Mouse (Mus musculus) liver, adult 2 months (tissue): ENCODE measurements around the gene Paxip1. TPM values are rescaled to one million over a fixed set of nuclear protein-coding genes. Genes with fewer than 3 reads are reported as not detected.

ENCODE experiments used
- DNase-seq: peaks from one replicate; pipeline ENCODE4 v3.0.0-alpha.2; 2011; ENCODE audit warnings: low read depth, low spot score; ENCODE audit errors: extremely low read depth
- H3K27ac ChIP-seq: fragments of 200-500 bp; replicated peaks from 2 replicates; pipeline ENCODE4 v1.5.1; 2012; ENCODE audit warnings: low read depth, mild to moderate bottlenecking, control low read depth, inconsistent platforms, low read length; ENCODE audit not compliant: insufficient read depth
- H3K27me3 ChIP-seq: fragments of 200-500 bp; 2 replicates; pipeline ENCODE4 v1.6.1; 2012; ENCODE audit warnings: mild to moderate bottlenecking, moderate library complexity, low read length, inconsistent platforms; ENCODE audit not compliant: control insufficient read depth, insufficient read depth
- H3K36me3 ChIP-seq: fragments of 200-500 bp; 2 replicates; pipeline ENCODE4 v1.6.1; 2012; ENCODE audit warnings: low read length, inconsistent platforms; ENCODE audit not compliant: control insufficient read depth, insufficient read depth
- H3K4me1 ChIP-seq: fragments of 200-500 bp; 2 replicates; pipeline ENCODE4 v1.6.1; 2011; ENCODE audit warnings: low read length; ENCODE audit not compliant: control insufficient read depth, insufficient read depth
- H3K4me3 ChIP-seq: fragments of 200-500 bp; 2 replicates; pipeline ENCODE4 v1.5.1; 2011; ENCODE audit warnings: low read depth, mild to moderate bottlenecking, control low read depth, low read length, moderate library complexity; ENCODE audit not compliant: insufficient read depth
- H3K79me2 ChIP-seq: fragments of 200-500 bp; 2 replicates; pipeline ENCODE4 v1.6.1; 2012; ENCODE audit warnings: inconsistent platforms, mild to moderate bottlenecking, low read length, moderate library complexity; ENCODE audit not compliant: control insufficient read depth, insufficient read depth
- H3K9ac ChIP-seq: fragments of 200-500 bp; 2 replicates; pipeline ENCODE4 v1.6.1; 2012; ENCODE audit warnings: low read depth, mild to moderate bottlenecking, control low read depth, inconsistent platforms, low read length
- CTCF ChIP-seq: fragments of 200-500 bp; IDR thresholded peaks from 2 replicates; pipeline ENCODE4 v1.5.1; 2011; ENCODE audit warnings: low read depth, low read length, control low read depth
- POLR2A ChIP-seq: fragments of 200-500 bp; IDR thresholded peaks from 2 replicates; pipeline ENCODE4 v1.6.1; 2011; ENCODE audit warnings: low read length, control low read depth; ENCODE audit not compliant: insufficient read depth; ENCODE audit errors: extremely low read depth
- WGBS: fragments of 180-500 bp; shearing (Covaris S2); methylation state at CpG from one replicate; pipeline ENCODE4 v1.1.7; 2018; 5-methylcytosine and 5-hydroxymethylcytosine counted together
- polyA plus RNA-seq: library from polyadenylated mRNA; depleted of rRNA; stranded (reverse); fragments of >200 nt; gene quantifications from 2 replicates; pipeline ENCODE4 v1.2.3, GENCODE M21; 2012
- total RNA-seq: library from RNA; depleted of rRNA; stranded (reverse); fragments of >200 nt; gene quantifications from 2 replicates; pipeline ENCODE4 v1.2.3, GENCODE M21; 2014

The Paxip1 gene
- total and polyA plus RNA-seq, 2 experiments: 8.0 to 12.4 TPM

- Histone ChIP-seq H3K36me3 (peaks cover 12% of the 10 kb centered on the region; the same call in 1 of the 2 replicates), H3K4me3 (peak overlapping the region; percentile 80), H3K27me3 (no peaks in the 10 kb centered on the region), H3K4me1 (peaks cover 7% of the 10 kb centered on the region), H3K9ac (peak overlapping the region; percentile 91), H3K79me2 (peaks cover 2% of the 10 kb centered on the region; the same call in 1 of the 2 replicates), H3K27ac (peak overlapping the region; percentile 94)
- no peak for TF ChIP-seq POLR2A
- no peak for TF ChIP-seq CTCF
- no peak for DNase-seq
- WGBS: under 1% methylated on average over 45 of the region's 47 CpGs
These were observed 592 bp downstream of the Paxip1 start for GRCm38 (mm10) chr5:27790910-27791288.

GRCm38 (mm10) chr5:27790086-27790909 lies 1.2 kb downstream of the Paxip1 start:
- Histone ChIP-seq H3K79me2 (peaks cover 2% of the 10 kb centered on the region; the same call in 1 of the 2 replicates), H3K9ac (peak overlapping the region; percentile 91), H3K27ac (no peak overlapping the region), H3K27me3 (no peaks in the 10 kb centered on the region), H3K4me1 (peaks cover 7% of the 10 kb centered on the region), H3K4me3 (peak overlapping the region; percentile 80), H3K36me3 (peaks cover 18% of the 10 kb centered on the region)
- 15% methylated on average over 21 of the region's 21 CpGs for WGBS
- peak; percentile 34 for DNase-seq
- TF ChIP-seq CTCF (no peak), POLR2A (no peak)

GRCm38 (mm10) chr5:27789586-27789985 lies 1.9 kb downstream of the Paxip1 start:
- TF ChIP-seq POLR2A (no peak), CTCF (no peak)
- Histone ChIP-seq H3K27me3 (no peaks in the 10 kb centered on the region), H3K4me3 (no peak overlapping the region), H3K36me3 (peaks cover 24% of the 10 kb centered on the region), H3K79me2 (peaks cover 2% of the 10 kb centered on the region; the same call in 1 of the 2 replicates), H3K9ac (no peak overlapping the region), H3K4me1 (peaks cover 7% of the 10 kb centered on the region), H3K27ac (no peak overlapping the region)
- DNase-seq: no peak
- 78% methylated on average over 10 of the region's 10 CpGs for WGBS

GRCm38 (mm10) chr5:27783381-27783780 lies 8.1 kb downstream of the Paxip1 start:
- Histone ChIP-seq H3K9ac (no peak overlapping the region), H3K27me3 (no peaks in the 10 kb centered on the region), H3K4me1 (no peaks in the 10 kb centered on the region), H3K79me2 (no peaks in the 10 kb centered on the region), H3K36me3 (peaks cover 48% of the 10 kb centered on the region), H3K4me3 (no peak overlapping the region), H3K27ac (no peak overlapping the region)
- no peak for DNase-seq
- TF ChIP-seq POLR2A (no peak), CTCF (no peak)
- WGBS: 96% methylated on average over 9 of the region's 9 CpGs

GRCm38 (mm10) chr5:27767948-27768347 lies 23.5 kb downstream of the Paxip1 start:
- Histone ChIP-seq H3K9ac (no peak overlapping the region), H3K4me1 (no peaks in the 10 kb centered on the region), H3K79me2 (no peaks in the 10 kb centered on the region; the same call in 1 of the 2 replicates), H3K27me3 (no peaks in the 10 kb centered on the region), H3K27ac (no peak overlapping the region), H3K4me3 (no peak overlapping the region), H3K36me3 (peaks cover 38% of the 10 kb centered on the region)
- DNase-seq: no peak
- WGBS: 84% methylated on average over 5 of the region's 5 CpGs
- no peak for TF ChIP-seq CTCF
- no peak for TF ChIP-seq POLR2A

- H3K27ac ChIP-seq: no peak overlapping the region
- WGBS: 88% methylated on average over 4 of the region's 4 CpGs
- no peak overlapping the region for H3K4me3 ChIP-seq
- H3K27me3 ChIP-seq: no peaks in the 10 kb centered on the region
- no peak overlapping the region for H3K9ac ChIP-seq
- no peaks in the 10 kb centered on the region; the same call in 1 of the 2 replicates for H3K79me2 ChIP-seq
- DNase-seq: no peak
- no peak for TF ChIP-seq POLR2A
- TF ChIP-seq CTCF: no peak
- peaks cover 28% of the 10 kb centered on the region for H3K36me3 ChIP-seq
- H3K4me1 ChIP-seq: no peaks in the 10 kb centered on the region
These were observed 25.7 kb downstream of the Paxip1 start for GRCm38 (mm10) chr5:27765780-27766179.
